9 mouse cellular contexts compared by ENCODE assay signal in genomic region chr4:129555421-129555861, GRCm38 (mm10). TPM values are rescaled to one million over a fixed set of nuclear protein-coding genes. Genes with fewer than 3 reads are reported as not detected.
DNase-seq lines count a peak whose midpoint lies in the region; ATAC-seq and TF ChIP-seq lines count a peak whose summit lies in the region.
"Had no signal": no experiment of that assay in that cellular context is flagged by ENCODE, and none has a peak within 500 bp of the region (broad histone marks: within the 10 kb centered on the region; RNA-seq: fewer than 3 reads in every experiment).

No protein-coding gene starts in this region.

- peak overlapping the region; percentile 70 to 87 for H3K4me3 ChIP-seq in ES-E14 (ENCODE audit: insufficient read depth in 1 of 2, low read depth in 1 of 2, low read length in 2 of 2, poor library complexity in 1 of 2, severe bottlenecking in 1 of 2)
- H3K4me3 ChIP-seq in embryonic facial prominence, embryonic 14.5 days (ENCODE audit: low read depth, low read length) = peak overlapping the region; percentile 49
- H3K4me3 ChIP-seq in hindbrain, embryonic 13.5 days = peak overlapping the region; percentile 42
- peak overlapping the region; percentile 96 for H3K4me3 ChIP-seq in megakaryocyte, embryonic 14.5 days (replicated peaks)

- peak overlapping the region; percentile 72 for H3K4me2 ChIP-seq in embryonic facial prominence, embryonic 14.5 days (ENCODE audit: low read depth, low read length)
- H3K4me2 ChIP-seq in hindbrain, embryonic 13.5 days = peak overlapping the region; percentile 63

- peaks cover 5 to 16% of the 10 kb centered on the region in 2 experiments; a peak in 3 of 4 replicates for H3K4me1 ChIP-seq in ES-E14 (ENCODE audit: control insufficient read depth in 2 of 2, insufficient read depth in 2 of 2, low read length in 2 of 2, poor library complexity in 1 of 2)
- peaks cover 11% of the 10 kb centered on the region for H3K4me1 ChIP-seq in embryonic facial prominence, embryonic 14.5 days (ENCODE audit: control insufficient read depth, insufficient read depth, low read length)
- peaks cover 22% of the 10 kb centered on the region for H3K4me1 ChIP-seq in hindbrain, embryonic 13.5 days (replicated peaks)
- H3K4me1 ChIP-seq in megakaryocyte, embryonic 14.5 days = peaks cover 38% of the 10 kb centered on the region

- in situ Hi-C loops in ES-E14 (cut with MboI; ENCODE audit: low sequenced_read_pairs in 2 of 2, unreplicated experiment in 2 of 2) = no loop called here

- H3K27me3 ChIP-seq in embryonic facial prominence, embryonic 14.5 days (replicated peaks; ENCODE audit: control insufficient read depth, insufficient read depth, low read length) = no peaks in the 10 kb centered on the region
- peaks cover 13% of the 10 kb centered on the region; the same call in 1 of the 2 replicates for H3K27me3 ChIP-seq in hindbrain, embryonic 13.5 days
- H3K27me3 ChIP-seq in megakaryocyte, embryonic 14.5 days (replicated peaks) = peaks cover 13% of the 10 kb centered on the region

- peak; percentile 84 for DNase-seq in ES-E14 (ENCODE audit: low read depth, low spot score)
- DNase-seq in brain, adult 2 months (ENCODE audit: low read depth, low spot score) = peak; percentile 63
- DNase-seq in embryonic facial prominence, embryonic 14.5 days (ENCODE audit: low spot score) = peak; percentile 41
- DNase-seq in left cerebral cortex, postnatal 14 days (ENCODE audit: low spot score in 2 of 2) = peak; percentile 62 to 72
- peak; percentile 68 to 72 for DNase-seq in right cerebral cortex, postnatal 10 days (ENCODE audit: low spot score in 2 of 2)
- DNase-seq in frontal cortex, postnatal 25 days (ENCODE audit: low spot score in 2 of 2) = no peak

- peak; percentile 34 for ATAC-seq in embryonic facial prominence, embryonic 14.5 days (ENCODE audit: low read depth)
- ATAC-seq in hindbrain, embryonic 13.5 days (ENCODE audit: low FRiP score) = no peak; the same call in none of the 2 replicates

- H3K36me3 ChIP-seq in ES-E14 (ENCODE audit: control insufficient read depth, insufficient read depth, low read length, poor library complexity, severe bottlenecking) = peaks cover 2% of the 10 kb centered on the region; the same call in 1 of the 2 replicates
- no peaks in the 10 kb centered on the region for H3K36me3 ChIP-seq in embryonic facial prominence, embryonic 14.5 days (ENCODE audit: control insufficient read depth, insufficient read depth, low read length)
- no peaks in the 10 kb centered on the region for H3K36me3 ChIP-seq in hindbrain, embryonic 13.5 days
- H3K36me3 ChIP-seq in megakaryocyte, embryonic 14.5 days (replicated peaks; ENCODE audit: low read length) = no peaks in the 10 kb centered on the region

- intact Hi-C loops in left cerebral cortex, postnatal 14 days (cut with DNase I) = no loop called here

- H3K9ac ChIP-seq in ES-E14 (ENCODE audit: insufficient read depth, low read depth, low read length, poor library complexity, severe bottlenecking) = peak overlapping the region; percentile 90
- H3K9ac ChIP-seq in embryonic facial prominence, embryonic 14.5 days (ENCODE audit: low read depth, low read length) = peak overlapping the region; percentile 44
- peak overlapping the region; percentile 68 for H3K9ac ChIP-seq in hindbrain, embryonic 13.5 days

- H3K9me3 ChIP-seq in ES-E14 (ENCODE audit: control insufficient read depth, insufficient read depth, low read depth, low read length) = no peaks in the 10 kb centered on the region
- no peaks in the 10 kb centered on the region for H3K9me3 ChIP-seq in embryonic facial prominence, embryonic 14.5 days (ENCODE audit: control insufficient read depth, low read length)
- no peaks in the 10 kb centered on the region for H3K9me3 ChIP-seq in hindbrain, embryonic 13.5 days
- no peaks in the 10 kb centered on the region for H3K9me3 ChIP-seq in megakaryocyte, embryonic 14.5 days

- H3K27ac ChIP-seq in ES-E14 (ENCODE audit: insufficient read depth, low read depth, low read length, poor library complexity, severe bottlenecking) = peak overlapping the region; percentile 80; the same call in 1 of the 2 replicates
- H3K27ac ChIP-seq in embryonic facial prominence, embryonic 14.5 days (replicated peaks; ENCODE audit: low read depth, low read length) = no peak overlapping the region
- peak overlapping the region; percentile 53 for H3K27ac ChIP-seq in hindbrain, embryonic 13.5 days

- WGBS in embryonic facial prominence, embryonic 14.5 days = 6% methylated on average over 16 of the region's 16 CpGs
- 4% methylated on average over 16 of the region's 16 CpGs for WGBS in hindbrain, embryonic 13.5 days

TF ChIP-seq in ES-E14, 5 proteins besides CTCF, POLR2A, EP300 and RAD21:
- TF ChIP-seq MAFK (IDR thresholded peaks at IDR 0.05; ENCODE audit: insufficient read depth, low read depth, low read length) (no peak), ZNF384 (IDR thresholded peaks at IDR 0.05; ENCODE audit: low read depth, low read length) (0 out of 2 replicates have a peak, but pooled peaks have one; percentile 7)
TF ChIP-seq in ES-E14: peak in this region for 1.

RNA-seq across cellular contexts. Expression of gene Hdac1, which starts 12.9 kb away (rescaled TPM):
- total RNA-seq in ES-E14 (2012; rRNA removed) = 96.0 and 102 TPM in 2 replicates
- polyA plus RNA-seq in embryonic facial prominence, embryonic 14.5 days (2014; fragmentation: Nextera tagmentation; extraction: Ambion mirVana) = 179 and 200 TPM in 2 replicates
- polyA plus RNA-seq in hindbrain, embryonic 13.5 days (2015; fragmentation: Nextera tagmentation; extraction: Ambion mirVana) = 111 and 113 TPM in 2 replicates
- 10 to 100 TPM; 27.2 to 30.2 TPM for total RNA-seq in left cerebral cortex, postnatal 14 days (2021)
- 6.0 and 38.0 TPM in 2 replicates for polyA plus RNA-seq in megakaryocyte, embryonic 14.5 days (2012; ENCODE audit: insufficient read depth, low replicate concordance)

RNA-seq across cellular contexts. Expression of gene Lck, which starts 18.0 kb away (rescaled TPM):
- 19.1 and 36.6 TPM in 2 replicates for total RNA-seq in ES-E14 (2012; rRNA removed)
- polyA plus RNA-seq in embryonic facial prominence, embryonic 14.5 days (2014; fragmentation: Nextera tagmentation; extraction: Ambion mirVana) = 4.7 and 6.4 TPM in 2 replicates
- polyA plus RNA-seq in hindbrain, embryonic 13.5 days (2015; fragmentation: Nextera tagmentation; extraction: Ambion mirVana) = 7.6 and 11.1 TPM in 2 replicates
- total RNA-seq in left cerebral cortex, postnatal 14 days (2021) = 1 to 10 TPM; 5.5 to 8.5 TPM
- polyA plus RNA-seq in megakaryocyte, embryonic 14.5 days (2012; ENCODE audit: insufficient read depth, low replicate concordance) = 1.7 TPM in 1 of 2 replicates, not detected in the other

RNA-seq across cellular contexts. Expression of gene Fam167b, which starts 22.9 kb away (rescaled TPM):
- total RNA-seq in ES-E14 (2012; rRNA removed) = not detected in 2 replicates
- polyA plus RNA-seq in embryonic facial prominence, embryonic 14.5 days (2014; fragmentation: Nextera tagmentation; extraction: Ambion mirVana) = 6.4 and 6.9 TPM in 2 replicates
- polyA plus RNA-seq in hindbrain, embryonic 13.5 days (2015; fragmentation: Nextera tagmentation; extraction: Ambion mirVana) = 0.80 and 0.87 TPM in 2 replicates
- total RNA-seq in left cerebral cortex, postnatal 14 days (2021) = not detected
- not detected in 2 replicates for polyA plus RNA-seq in megakaryocyte, embryonic 14.5 days (2012; ENCODE audit: insufficient read depth, low replicate concordance)
- total RNA-seq: gastrocnemius, postnatal 36 days had no signal

RNA-seq across cellular contexts. Expression of gene Marcksl1, which starts 42.1 kb away (rescaled TPM):
- total RNA-seq in ES-E14 (2012; rRNA removed) = 175 and 233 TPM in 2 replicates
- 488 and 603 TPM in 2 replicates for polyA plus RNA-seq in embryonic facial prominence, embryonic 14.5 days (2014; fragmentation: Nextera tagmentation; extraction: Ambion mirVana)
- polyA plus RNA-seq in hindbrain, embryonic 13.5 days (2015; fragmentation: Nextera tagmentation; extraction: Ambion mirVana) = 1,788 and 1,829 TPM in 2 replicates
- total RNA-seq in left cerebral cortex, postnatal 14 days (2021) = 100 to 1,000 TPM; 538 to 599 TPM
- 5.0 and 61.7 TPM in 2 replicates for polyA plus RNA-seq in megakaryocyte, embryonic 14.5 days (2012; ENCODE audit: insufficient read depth, low replicate concordance)

RNA-seq across cellular contexts. Expression of gene Eif3i, which starts 45.0 kb away (rescaled TPM):
- 297 and 328 TPM in 2 replicates for total RNA-seq in ES-E14 (2012; rRNA removed)
- 288 and 308 TPM in 2 replicates for polyA plus RNA-seq in embryonic facial prominence, embryonic 14.5 days (2014; fragmentation: Nextera tagmentation; extraction: Ambion mirVana)
- 208 and 212 TPM in 2 replicates for polyA plus RNA-seq in hindbrain, embryonic 13.5 days (2015; fragmentation: Nextera tagmentation; extraction: Ambion mirVana)
- total RNA-seq in left cerebral cortex, postnatal 14 days (2021) = 100 to 1,000 TPM; 139 to 140 TPM
- 54.3 and 121 TPM in 2 replicates for polyA plus RNA-seq in megakaryocyte, embryonic 14.5 days (2012; ENCODE audit: insufficient read depth, low replicate concordance)

Comparison
In these comparisons a context has a peak if more than half of its experiments do, and no peak if none do; other contexts are left out.
1. DNase-seq: peak in ES-E14 (single experiment), brain, adult 2 months (single experiment), embryonic facial prominence, embryonic 14.5 days (single experiment), left cerebral cortex, postnatal 14 days (2 of 2) and right cerebral cortex, postnatal 10 days (2 of 2); none in frontal cortex, postnatal 25 days (0 of 2).
2. H3K4me3 ChIP-seq: peak in every context shown above with its lines; median percentile 96 in megakaryocyte, embryonic 14.5 days; 78 in ES-E14; 49 in embryonic facial prominence, embryonic 14.5 days; 42 in hindbrain, embryonic 13.5 days.
3. Peak in every context shown above with its lines, with median percentiles within 50 percentile points of each other: H3K9ac ChIP-seq.